Mouse (Mus musculus): ENCODE data around the gene Plekha5.

Gene Plekha5

GRCm38 (mm10) chr6:140455851-140456250, 32.0 kb downstream of the Plekha5 start:
- DNase-seq (ENCODE audit: inconsistent ontology term), result no peak

- DNase-seq (ENCODE audit: inconsistent ontology term), result no peak
Observed at GRCm38 (mm10) chr6:140456393-140457163, 32.7 kb downstream of the Plekha5 start.

- DNase-seq (ENCODE audit: inconsistent ontology term), result no peak
Observed at GRCm38 (mm10) chr6:140460398-140460797, 36.5 kb downstream of the Plekha5 start.

GRCm38 (mm10) chr6:140464818-140465217, 41.0 kb downstream of the Plekha5 start:
- no peak for DNase-seq (ENCODE audit: inconsistent ontology term)

- DNase-seq (ENCODE audit: inconsistent ontology term), result no peak
Observed at GRCm38 (mm10) chr6:140465946-140466646, 42.2 kb downstream of the Plekha5 start.

GRCm38 (mm10) chr6:140466841-140467240, 43.0 kb downstream of the Plekha5 start:
- DNase-seq (ENCODE audit: inconsistent ontology term), result no peak

- no peak for DNase-seq (ENCODE audit: inconsistent ontology term)
Observed at GRCm38 (mm10) chr6:140467851-140468250, 44.0 kb downstream of the Plekha5 start.

- no peak for DNase-seq (ENCODE audit: inconsistent ontology term)
Observed at GRCm38 (mm10) chr6:140469791-140470190, 45.9 kb downstream of the Plekha5 start.

GRCm38 (mm10) chr6:140471751-140472150, 47.9 kb downstream of the Plekha5 start:
- no peak for DNase-seq (ENCODE audit: inconsistent ontology term)

GRCm38 (mm10) chr6:140472345-140472744, 48.5 kb downstream of the Plekha5 start:
- peak; percentile 58 for DNase-seq (ENCODE audit: inconsistent ontology term)

- no peak for DNase-seq (ENCODE audit: inconsistent ontology term)
Observed at GRCm38 (mm10) chr6:140475393-140476087, 51.7 kb downstream of the Plekha5 start.

- no peak for DNase-seq (ENCODE audit: inconsistent ontology term)
Observed at GRCm38 (mm10) chr6:140476981-140477380, 53.1 kb downstream of the Plekha5 start.

GRCm38 (mm10) chr6:140478031-140478430, 54.2 kb downstream of the Plekha5 start:
- no peak for DNase-seq (ENCODE audit: inconsistent ontology term)

- no peak for DNase-seq (ENCODE audit: inconsistent ontology term)
Observed at GRCm38 (mm10) chr6:140478943-140479342, 55.1 kb downstream of the Plekha5 start.

GRCm38 (mm10) chr6:140480425-140481081, 56.7 kb downstream of the Plekha5 start:
- DNase-seq (ENCODE audit: inconsistent ontology term), result no peak

- peak; percentile 79 for DNase-seq (ENCODE audit: inconsistent ontology term)
Observed at GRCm38 (mm10) chr6:140481701-140482460, 58.0 kb downstream of the Plekha5 start.

GRCm38 (mm10) chr6:140484170-140484569, 60.3 kb downstream of the Plekha5 start:
- DNase-seq (ENCODE audit: inconsistent ontology term), result peak; percentile 76

- DNase-seq (ENCODE audit: inconsistent ontology term), result no peak
Observed at GRCm38 (mm10) chr6:140485636-140486035, 61.8 kb downstream of the Plekha5 start.

GRCm38 (mm10) chr6:140486685-140487084, 62.8 kb downstream of the Plekha5 start:
- no peak for DNase-seq (ENCODE audit: inconsistent ontology term)

- peak; percentile 32 for DNase-seq (ENCODE audit: inconsistent ontology term)
Observed at GRCm38 (mm10) chr6:140487489-140487888, 63.6 kb downstream of the Plekha5 start.

- DNase-seq (ENCODE audit: inconsistent ontology term), result no peak
Observed at GRCm38 (mm10) chr6:140488673-140489072, 64.8 kb downstream of the Plekha5 start.
